Mouse (Mus musculus) embryonic facial prominence, embryonic 14.5 days (tissue): Measurements from ENCODE around the gene Zfp946. TPM values are rescaled to one million over a fixed set of nuclear protein-coding genes. Genes with fewer than 3 reads are reported as not detected.

Source experiments
- ATAC-seq: fragments of 200-750 bp; cut with Nextera tagmentation; 2 replicates; pipeline ENCODE4 v1.8.0; 2017; ENCODE audit warnings: low read depth, moderate number of reproducible peaks, moderate TSS enrichment
- DNase-seq: peaks from one replicate; pipeline ENCODE4 v3.0.0-alpha.2; 2015; ENCODE audit warnings: low spot score
- H3K27ac ChIP-seq: fragments of 300-500 bp; sonication (generic); replicated peaks from 2 replicates; pipeline ENCODE4 v1.5.1; 2014; ENCODE audit warnings: low read depth, mild to moderate bottlenecking, low read length, moderate library complexity
- H3K27me3 ChIP-seq: fragments of 300-500 bp; sonication (generic); replicated peaks from 2 replicates; pipeline ENCODE4 v1.6.1; 2014; ENCODE audit warnings: low read length; ENCODE audit not compliant: control insufficient read depth, insufficient read depth
- H3K36me3 ChIP-seq: fragments of 300-500 bp; sonication (generic); 2 replicates; pipeline ENCODE4 v1.6.1; 2014; ENCODE audit warnings: low read length, mixed read lengths; ENCODE audit not compliant: control insufficient read depth, insufficient read depth
- H3K4me1 ChIP-seq: fragments of 300-500 bp; sonication (generic); 2 replicates; pipeline ENCODE4 v1.6.1; 2014; ENCODE audit warnings: antibody characterized with exemption, low read length; ENCODE audit not compliant: control insufficient read depth, insufficient read depth
- H3K4me2 ChIP-seq: fragments of 300-500 bp; sonication (generic); 2 replicates; pipeline ENCODE4 v1.6.1; 2014; ENCODE audit warnings: low read depth, mild to moderate bottlenecking, low read length, moderate library complexity, mixed read lengths
- H3K4me3 ChIP-seq: fragments of 300-500 bp; sonication (generic); 2 replicates; pipeline ENCODE4 v1.5.1; 2014; ENCODE audit warnings: low read depth, mild to moderate bottlenecking, low read length
- H3K9ac ChIP-seq: fragments of 300-500 bp; sonication (generic); 2 replicates; pipeline ENCODE4 v1.6.1; 2014; ENCODE audit warnings: low read depth, mild to moderate bottlenecking, low read length, moderate library complexity, mixed read lengths
- H3K9me3 ChIP-seq: fragments of 300-500 bp; sonication (generic); 2 replicates; pipeline ENCODE4 v1.6.1; 2016; ENCODE audit warnings: low read length; ENCODE audit not compliant: control insufficient read depth
- whole genome bisulfite sequencing: fragments of 180-500 bp; shearing (Covaris S2); extraction: QIAGEN DNeasy Blood & Tissue Kit; methylation state at CpG from one replicate; pipeline ENCODE4 v1.1.7; 2014; 5-methylcytosine and 5-hydroxymethylcytosine counted together
- polyA plus RNA-seq: library from polyadenylated mRNA; unstranded; fragments of >200 nt; fragmentation: Nextera tagmentation; extraction: Ambion mirVana; gene quantifications from 2 replicates; pipeline ENCODE4 v1.2.1, GENCODE M21; 2014

Zfp946 gene
- 14.4 and 15.3 TPM in 2 replicates for polyA plus RNA-seq

DNA sequence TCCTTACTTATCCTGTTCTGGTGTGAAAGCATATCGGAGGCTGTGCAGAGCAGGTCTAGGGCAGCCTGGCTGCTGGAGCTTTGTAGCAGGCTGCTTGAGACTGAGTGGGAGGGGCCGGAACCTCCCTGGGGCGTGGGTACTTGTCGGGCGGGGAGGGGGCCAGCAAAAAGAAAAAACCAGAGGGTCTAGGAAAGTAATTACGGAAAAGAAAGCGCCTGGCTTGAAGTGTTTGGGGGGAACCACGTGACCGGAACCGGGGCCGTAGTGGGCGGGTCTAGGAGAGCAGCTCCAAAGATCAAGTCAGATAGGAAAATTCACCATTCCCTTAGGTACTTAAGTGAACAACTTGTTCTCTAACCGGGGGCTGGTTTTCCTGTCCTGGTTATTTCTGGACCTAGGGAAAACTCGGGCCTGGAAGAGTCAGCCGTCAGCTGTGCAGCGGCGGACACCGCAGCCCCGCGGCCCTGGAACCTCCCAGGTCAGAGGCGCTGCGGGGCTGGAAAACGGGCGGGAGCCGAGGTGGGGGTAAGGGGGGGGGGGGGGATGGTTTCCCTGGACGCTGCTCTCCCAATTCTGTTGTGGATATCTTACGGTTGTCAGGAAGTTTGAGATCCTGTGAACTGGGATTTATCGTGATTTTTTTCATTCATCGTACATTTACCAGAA is at the start of gene Zfp946:
Gene Zfp946, plus strand, starts transcription at position 271 of the 666 bp plus-strand sequence.
- Histone ChIP-seq H3K27me3 (no peaks in the 10 kb centered on the region), H3K9ac (peak within 1 kb of the TSS; percentile 76), H3K9me3 (no peaks in the 10 kb centered on the region), H3K4me2 (peak within 1 kb of the TSS; percentile 64), H3K4me1 (no peaks in the 10 kb centered on the region), H3K36me3 (no peaks in the 10 kb centered on the region), H3K27ac (peak within 1 kb of the TSS; percentile 80), H3K4me3 (peak within 1 kb of the TSS; percentile 64)
- DNase-seq (peak; percentile 93), ATAC-seq (peak; percentile 98)
- 1% methylated on average over 28 of the region's 29 CpGs for WGBS

DNA sequence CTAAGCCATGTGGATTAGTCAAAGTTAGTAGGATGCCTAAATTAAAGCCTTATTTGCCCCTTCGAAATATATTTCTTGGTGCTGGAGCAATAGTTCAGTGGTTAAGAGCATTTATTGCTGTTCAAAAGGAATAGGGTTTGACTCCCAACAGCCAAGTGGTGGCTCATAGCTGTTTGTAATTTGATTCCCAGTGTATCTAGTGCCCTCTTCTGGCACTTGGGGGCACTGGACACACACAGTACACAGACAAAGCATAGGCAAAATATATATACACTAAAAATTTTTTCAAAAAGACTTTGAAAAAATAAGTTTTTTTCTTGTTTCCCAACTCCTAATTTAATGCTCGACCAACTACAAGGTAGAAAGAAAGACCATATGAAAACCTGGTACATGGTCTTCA is 13.3 kb upstream of the Zfp946 start:
- no peaks in the 10 kb centered on the region for H3K4me1 ChIP-seq
- DNase-seq (no peak), ATAC-seq (no peak)
- no peaks in the 10 kb centered on the region for H3K9me3 ChIP-seq
- H3K4me2 ChIP-seq, result no peak overlapping the region
- 77% methylated on average over 2 of the region's 2 CpGs for WGBS
- no peaks in the 10 kb centered on the region for H3K27me3 ChIP-seq
- no peak overlapping the region for H3K4me3 ChIP-seq
- H3K9ac ChIP-seq, result no peak overlapping the region
- no peak overlapping the region for H3K27ac ChIP-seq
- no peaks in the 10 kb centered on the region for H3K36me3 ChIP-seq

DNA sequence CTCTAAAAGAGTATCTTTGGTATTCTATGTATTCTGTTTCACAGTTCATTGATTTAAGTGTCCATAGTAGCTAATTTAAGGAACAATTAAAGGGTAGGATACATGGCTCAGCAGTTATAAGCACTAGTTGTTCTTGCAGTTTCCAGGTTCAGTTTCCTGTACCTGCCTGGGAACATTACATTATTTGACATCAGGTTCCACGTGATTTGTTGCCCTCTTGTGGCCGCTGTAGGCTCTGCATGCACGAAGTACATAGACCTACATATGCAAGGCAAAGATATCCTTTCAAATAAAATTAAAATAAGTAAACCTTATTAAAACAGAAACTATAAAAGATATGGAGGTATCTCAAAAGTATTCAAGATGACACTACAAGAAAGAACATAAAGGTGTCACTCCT is 6.5 kb upstream of the Zfp946 start:
- no peaks in the 10 kb centered on the region for H3K4me1 ChIP-seq
- ATAC-seq (no peak), DNase-seq (peak; percentile 71)
- H3K4me2 ChIP-seq, result no peak overlapping the region
- no peak overlapping the region for H3K4me3 ChIP-seq
- WGBS, result 0% methylated on average over 3 of the region's 3 CpGs
- no peak overlapping the region for H3K9ac ChIP-seq
- no peaks in the 10 kb centered on the region for H3K27me3 ChIP-seq
- H3K9me3 ChIP-seq, result no peaks in the 10 kb centered on the region
- H3K27ac ChIP-seq, result no peak overlapping the region
- H3K36me3 ChIP-seq, result no peaks in the 10 kb centered on the region

- WGBS, result 3% methylated on average over 12 of the region's 12 CpGs
- ATAC-seq, result no peak
- H3K9ac ChIP-seq, result peak overlapping the region; percentile 76
- H3K4me3 ChIP-seq, result peak overlapping the region; percentile 64
- no peaks in the 10 kb centered on the region for H3K4me1 ChIP-seq
- peak overlapping the region; percentile 80 for H3K27ac ChIP-seq
- no peaks in the 10 kb centered on the region for H3K9me3 ChIP-seq
- no peaks in the 10 kb centered on the region for H3K27me3 ChIP-seq
- peak overlapping the region; percentile 64 for H3K4me2 ChIP-seq
- H3K36me3 ChIP-seq, result no peaks in the 10 kb centered on the region
- DNase-seq, result peak; percentile 26
Observed at GRCm38 (mm10) chr17:22424636-22425354, 773 bp downstream of the Zfp946 start.

GRCm38 (mm10) chr17:22447684-22448083 is 23.7 kb downstream of the Zfp946 start:
- WGBS, result 84% methylated on average over 3 of the region's 3 CpGs
- H3K9ac ChIP-seq, result no peak overlapping the region
- H3K4me1 ChIP-seq, result no peaks in the 10 kb centered on the region
- no peak overlapping the region for H3K4me2 ChIP-seq
- peaks cover 15% of the 10 kb centered on the region for H3K9me3 ChIP-seq
- no peak overlapping the region for H3K27ac ChIP-seq
- DNase-seq (no peak), ATAC-seq (no peak)
- H3K36me3 ChIP-seq, result peaks cover 14% of the 10 kb centered on the region; the same call in 1 of the 2 replicates
- no peaks in the 10 kb centered on the region for H3K27me3 ChIP-seq
- no peak overlapping the region for H3K4me3 ChIP-seq

DNA sequence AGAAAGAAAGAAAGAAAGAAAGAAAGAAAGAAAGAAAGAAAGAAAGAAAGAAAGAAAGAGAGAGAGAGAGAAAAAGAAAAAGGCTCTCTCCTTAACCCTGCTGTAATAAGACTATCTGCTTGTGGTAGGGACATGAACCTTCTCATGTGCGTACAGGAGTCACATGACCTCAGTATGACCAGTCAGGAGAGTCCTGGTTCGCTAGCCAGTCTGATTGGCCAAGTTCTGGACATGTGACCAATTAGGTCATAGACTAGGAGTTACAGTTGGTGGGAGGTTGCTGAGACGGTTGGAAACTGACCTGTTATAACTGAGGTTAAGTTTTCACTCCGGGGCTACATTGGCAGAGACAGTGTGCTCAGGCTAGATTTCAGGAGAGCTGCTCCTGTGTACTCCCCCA is 73.1 kb downstream of the Zfp946 start:
- no peaks in the 10 kb centered on the region for H3K36me3 ChIP-seq
- no peak for ATAC-seq
- 68% methylated on average over 4 of the region's 4 CpGs for WGBS

More for the DNA sequence above, 73.1 kb downstream of the Zfp946 start:
- Histone ChIP-seq H3K4me2 (no peak overlapping the region), H3K9ac (no peak overlapping the region), H3K27ac (no peak overlapping the region), H3K4me3 (no peak overlapping the region), H3K4me1 (no peaks in the 10 kb centered on the region), H3K9me3 (no peaks in the 10 kb centered on the region), H3K27me3 (no peaks in the 10 kb centered on the region)
- no peak for DNase-seq

Other genes starting within 250 kb of the Zfp946 start
- gene Zfp994, start 198.6 kb upstream of the Zfp946 start, polyA plus RNA-seq, result 2.6 and 3.0 TPM in 2 replicates
- 13.6 and 13.7 TPM in 2 replicates for gene CT030661.1, start 109.4 kb upstream of the Zfp946 start, polyA plus RNA-seq
- 14.1 and 14.9 TPM in 2 replicates for gene Zfp944, start 62.8 kb upstream of the Zfp946 start, polyA plus RNA-seq
- 10.4 and 10.7 TPM in 2 replicates for gene Zfp758, start 62.8 kb upstream of the Zfp946 start, polyA plus RNA-seq
- not detected in 2 replicates for gene Vmn2r111, start 149.3 kb downstream of the Zfp946 start, polyA plus RNA-seq
- not detected in 2 replicates for gene Vmn2r112, start 176.7 kb downstream of the Zfp946 start, polyA plus RNA-seq